Mouse (Mus musculus) liver, postnatal 0 days (tissue): ENCODE data around the gene Actg2. TPM values are rescaled to one million over a fixed set of nuclear protein-coding genes. Genes with fewer than 3 reads are reported as not detected.

Experiments used
- ATAC-seq: fragments of 200-750 bp; cut with Nextera tagmentation; 2 replicates; pipeline ENCODE4 v1.8.0; 2017; ENCODE audit warnings: mild to moderate bottlenecking, moderate library complexity
- DNase-seq: peaks from one replicate; pipeline ENCODE4 v3.0.0-alpha.2; 2016
- H3K27ac ChIP-seq: fragments of 300-500 bp; sonication (generic); 2 replicates; pipeline ENCODE4 v1.5.1; 2014; ENCODE audit warnings: antibody characterized with exemption, moderate library complexity, mild to moderate bottlenecking, low read depth
- H3K27me3 ChIP-seq: fragments of 300-500 bp; sonication (generic); 2 replicates; pipeline ENCODE4 v1.6.1; 2014; ENCODE audit warnings: low read length, control low read depth, mixed read lengths; ENCODE audit not compliant: insufficient read depth
- H3K36me3 ChIP-seq: fragments of 300-500 bp; sonication (generic); replicated peaks from 2 replicates; pipeline ENCODE4 v1.6.1; 2014; ENCODE audit warnings: mild to moderate bottlenecking, control low read depth, low read length, moderate library complexity, mixed read lengths; ENCODE audit not compliant: insufficient read depth
- H3K4me1 ChIP-seq: fragments of 300-500 bp; sonication (generic); 2 replicates; pipeline ENCODE4 v1.6.1; 2014; ENCODE audit warnings: antibody characterized with exemption, mild to moderate bottlenecking, control low read depth; ENCODE audit not compliant: insufficient read depth
- H3K4me2 ChIP-seq: fragments of 300-500 bp; sonication (generic); 2 replicates; pipeline ENCODE4 v1.6.1; 2014; ENCODE audit warnings: low read depth, mild to moderate bottlenecking, low read length, moderate library complexity, mixed read lengths
- H3K4me3 ChIP-seq: fragments of 300-500 bp; sonication (generic); 2 replicates; pipeline ENCODE4 v1.5.1; 2014; ENCODE audit warnings: low read depth, low read length
- H3K9ac ChIP-seq: fragments of 300-500 bp; sonication (generic); replicated peaks from 2 replicates; pipeline ENCODE4 v1.6.1; 2014; ENCODE audit warnings: mild to moderate bottlenecking, moderate library complexity
- H3K9me3 ChIP-seq: fragments of 300-500 bp; sonication (generic); 2 replicates; pipeline ENCODE4 v1.6.1; 2016; ENCODE audit warnings: mild to moderate bottlenecking, control low read depth, low read length, mixed read lengths
- CTCF ChIP-seq: sonication (generic); IDR thresholded peaks from 2 replicates; pipeline ENCODE4 v1.5.1; 2016; ENCODE audit warnings: antibody characterized with exemption, low read depth
- EP300 ChIP-seq: IDR thresholded peaks from 2 replicates; pipeline ENCODE4 v1.6.1; 2016; ENCODE audit warnings: antibody characterized with exemption, low read depth, mild to moderate bottlenecking
- WGBS: fragments of 180-500 bp; shearing (Covaris S2); extraction: QIAGEN DNeasy Blood & Tissue Kit; methylation state at CpG from one replicate; pipeline ENCODE4 v1.1.7; 2014; ENCODE audit not compliant: insufficient replicate concordance; 5-methylcytosine and 5-hydroxymethylcytosine counted together
- polyA plus RNA-seq: library from polyadenylated mRNA; unstranded; fragments of >200 nt; fragmentation: Nextera tagmentation; extraction: Ambion mirVana; gene quantifications from 2 replicates; pipeline ENCODE4 v1.2.1, GENCODE M21; 2015

The Actg2 gene
- polyA plus RNA-seq, 1 experiment from 2014 or later, result 2.1 TPM

DNA sequence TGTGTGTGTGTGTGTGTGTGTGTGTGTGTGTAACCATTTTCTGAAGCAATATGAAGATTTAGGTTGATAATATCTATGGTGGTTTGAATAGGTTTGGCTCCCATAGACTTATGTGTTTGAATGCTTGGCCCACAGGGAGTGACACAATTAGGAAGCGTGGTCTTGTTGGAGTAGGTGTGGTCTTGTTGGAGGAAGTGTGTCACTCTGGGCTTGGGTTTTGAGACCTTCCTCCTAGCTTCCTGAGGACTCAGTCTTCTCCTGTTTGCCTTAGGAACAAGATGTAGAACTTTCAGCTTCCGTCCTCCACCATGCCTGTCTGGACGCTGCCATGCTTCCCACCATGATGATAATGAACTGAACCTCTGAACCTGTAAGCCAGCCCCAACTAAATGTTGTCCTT, 17.4 kb downstream of the Actg2 start:
- H3K9me3 ChIP-seq, result no peaks in the 10 kb centered on the region
- no peaks in the 10 kb centered on the region for H3K27me3 ChIP-seq
- 59% methylated on average over 3 of the region's 3 CpGs for WGBS
- no peaks in the 10 kb centered on the region for H3K4me1 ChIP-seq
- no peak overlapping the region for H3K4me3 ChIP-seq
- no peak overlapping the region for H3K4me2 ChIP-seq
- TF ChIP-seq CTCF, result no peak
- TF ChIP-seq EP300, result no peak
- DNase-seq (no peak), ATAC-seq (no peak)
- H3K36me3 ChIP-seq, result no peaks in the 10 kb centered on the region
- H3K9ac ChIP-seq, result no peak overlapping the region
- no peak overlapping the region for H3K27ac ChIP-seq

DNA sequence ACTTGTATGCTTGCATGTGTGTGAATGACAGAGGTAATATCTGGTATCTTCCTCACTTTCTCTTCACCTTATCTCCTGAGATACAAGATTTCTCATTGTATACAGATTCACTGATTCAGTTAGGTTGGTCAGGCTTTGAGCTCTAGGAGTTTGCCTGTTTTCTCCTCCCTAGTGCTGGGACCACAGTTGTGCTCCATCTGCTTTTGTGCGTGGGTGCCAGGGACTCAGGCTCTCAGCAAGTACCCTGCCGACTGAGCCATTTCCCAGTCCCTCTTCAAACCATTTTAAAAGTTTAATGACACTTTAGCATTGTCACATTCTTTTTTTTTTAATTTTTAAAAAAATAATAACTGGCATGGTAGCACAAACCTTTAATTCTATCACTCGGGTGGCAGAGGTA, 20.9 kb downstream of the Actg2 start:
- no peaks in the 10 kb centered on the region for H3K4me1 ChIP-seq
- ATAC-seq (no peak), DNase-seq (no peak)
- no peak for TF ChIP-seq EP300
- TF ChIP-seq CTCF, result no peak
- H3K9ac ChIP-seq, result no peak overlapping the region
- H3K27me3 ChIP-seq, result no peaks in the 10 kb centered on the region
- WGBS, result 60% methylated on average over 3 of the region's 3 CpGs
- H3K4me3 ChIP-seq, result no peak overlapping the region
- H3K9me3 ChIP-seq, result no peaks in the 10 kb centered on the region
- no peak overlapping the region for H3K27ac ChIP-seq
- H3K4me2 ChIP-seq, result no peak overlapping the region
- H3K36me3 ChIP-seq, result no peaks in the 10 kb centered on the region

DNA sequence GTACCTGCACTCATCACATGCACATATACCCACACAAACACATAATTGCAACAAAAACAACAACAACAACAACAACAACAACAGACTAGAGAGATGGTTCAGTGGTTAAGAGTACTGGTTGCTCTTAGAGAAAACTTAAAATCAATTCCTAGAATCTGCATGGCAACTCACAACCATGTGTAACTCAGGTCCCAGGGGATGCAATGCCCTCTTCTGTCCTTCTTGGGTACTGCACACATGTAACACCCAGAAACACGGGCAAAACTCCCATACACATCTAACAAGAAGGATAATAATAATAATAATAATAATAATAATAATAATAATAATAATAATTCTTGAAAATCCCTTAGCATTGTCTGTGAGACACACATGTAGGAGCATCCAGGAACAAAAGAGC, 23.6 kb downstream of the Actg2 start:
- no peak overlapping the region for H3K27ac ChIP-seq
- no peak overlapping the region for H3K4me2 ChIP-seq
- H3K27me3 ChIP-seq, result no peaks in the 10 kb centered on the region
- DNase-seq (peak; percentile 72), ATAC-seq (no peak)
- no peaks in the 10 kb centered on the region for H3K4me1 ChIP-seq
- TF ChIP-seq CTCF (peak; percentile 88), EP300 (no peak)
- 3% methylated on average over 1 of the region's 1 CpGs for WGBS
- no peak overlapping the region for H3K9ac ChIP-seq
- H3K36me3 ChIP-seq, result no peaks in the 10 kb centered on the region
- no peaks in the 10 kb centered on the region for H3K9me3 ChIP-seq
- no peak overlapping the region for H3K4me3 ChIP-seq

DNA sequence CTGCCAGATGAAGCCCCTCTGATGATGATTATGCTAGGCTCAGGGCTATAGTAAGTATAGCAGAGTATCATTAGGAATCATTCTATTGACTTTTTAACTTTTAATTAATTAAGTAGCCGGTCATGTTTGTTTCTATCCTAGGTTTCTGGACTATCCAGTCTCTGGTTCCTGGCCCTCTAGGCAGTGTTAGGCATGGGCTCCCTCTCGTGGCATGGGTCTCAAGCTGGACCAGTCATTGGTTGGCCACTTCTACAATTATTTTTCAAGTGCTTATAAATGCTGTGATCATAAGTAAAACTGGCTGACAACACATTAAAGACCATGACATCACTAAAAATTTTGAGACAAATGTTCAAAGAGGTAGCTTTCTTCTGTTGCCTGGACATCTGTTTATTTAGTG, 25.9 kb downstream of the Actg2 start:
- DNase-seq, result no peak
- no peak overlapping the region for H3K9ac ChIP-seq

DNA sequence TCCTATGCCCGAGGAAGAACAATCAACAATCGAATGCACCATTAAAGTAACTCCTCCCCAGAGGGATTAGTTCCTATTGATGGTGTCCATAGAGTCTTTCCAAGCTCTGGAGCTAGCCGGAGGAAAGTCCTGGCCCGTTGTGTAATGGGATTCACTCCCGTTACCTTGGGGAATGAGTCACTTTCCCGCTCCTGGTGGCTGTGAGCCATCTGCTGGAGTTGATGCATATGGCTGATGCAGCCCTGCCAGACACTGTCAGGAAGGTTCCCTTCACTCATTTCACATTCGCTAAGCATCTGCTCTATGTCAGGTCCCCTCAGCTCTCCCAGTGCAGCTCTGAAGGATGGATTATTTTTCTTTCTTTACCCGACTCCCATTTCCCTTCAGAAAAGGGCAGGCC, 26.6 kb downstream of the Actg2 start:
- H3K27me3 ChIP-seq, result no peaks in the 10 kb centered on the region
- ATAC-seq, result no peak

More for the DNA sequence above, 25.9 kb downstream of the Actg2 start:
- WGBS, result 61% methylated on average over 2 of the region's 2 CpGs
- Histone ChIP-seq H3K4me3 (no peak overlapping the region), H3K4me1 (peaks cover 8% of the 10 kb centered on the region), H3K36me3 (no peaks in the 10 kb centered on the region), H3K4me2 (no peak overlapping the region), H3K27me3 (no peaks in the 10 kb centered on the region), H3K27ac (no peak overlapping the region), H3K9me3 (no peaks in the 10 kb centered on the region)
- TF ChIP-seq CTCF (peak; percentile 14; the same call in 1 of the 2 replicates), EP300 (no peak)
- no peak for ATAC-seq

DNA sequence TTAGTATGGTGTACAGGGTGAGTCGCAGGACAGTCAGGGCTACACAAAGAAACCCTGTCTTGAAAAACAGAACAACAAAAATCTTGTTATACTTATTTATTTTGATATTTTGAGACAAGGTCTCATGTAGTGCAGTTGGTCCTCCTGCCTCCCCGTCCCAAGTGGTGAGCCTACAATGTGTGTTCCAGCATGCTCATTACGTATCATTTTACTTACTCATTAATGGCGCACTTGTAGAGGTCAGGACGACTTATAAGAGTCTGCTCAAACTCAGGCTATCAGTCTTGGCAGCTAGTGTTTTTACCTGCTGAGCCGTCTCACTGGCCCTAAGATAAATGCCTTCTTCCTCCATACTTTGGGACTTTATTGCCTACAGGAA, 28.9 kb downstream of the Actg2 start:
- H3K27ac ChIP-seq, result peak overlapping the region; percentile 96

More for the DNA sequence above, 26.6 kb downstream of the Actg2 start:
- H3K9me3 ChIP-seq, result no peaks in the 10 kb centered on the region
- TF ChIP-seq EP300 (no peak), CTCF (peak; percentile 38)
- H3K36me3 ChIP-seq, result no peaks in the 10 kb centered on the region
- WGBS, result 45% methylated on average over 8 of the region's 8 CpGs
- no peak for DNase-seq
- H3K9ac ChIP-seq, result no peak overlapping the region
- no peak overlapping the region for H3K4me3 ChIP-seq
- H3K27ac ChIP-seq, result no peak overlapping the region
- H3K4me1 ChIP-seq, result peaks cover 10% of the 10 kb centered on the region
- no peak overlapping the region for H3K4me2 ChIP-seq

More for the DNA sequence above, 28.9 kb downstream of the Actg2 start:
- TF ChIP-seq CTCF (no peak), EP300 (no peak)
- Histone ChIP-seq H3K4me2 (peak overlapping the region; percentile 84), H3K4me1 (peaks cover 13% of the 10 kb centered on the region), H3K9me3 (no peaks in the 10 kb centered on the region), H3K36me3 (no peaks in the 10 kb centered on the region), H3K9ac (peak overlapping the region; percentile 36), H3K4me3 (peak overlapping the region; percentile 67), H3K27me3 (no peaks in the 10 kb centered on the region)
- ATAC-seq (peak; percentile 5; the same call in 1 of the 2 replicates), DNase-seq (no peak)
- 19% methylated on average over 6 of the region's 6 CpGs for WGBS
